Mouse (Mus musculus): ENCODE results near the gene Aloxe3. TPM values are rescaled to one million over a fixed set of nuclear protein-coding genes. Genes with fewer than 3 reads are reported as not detected.
A peak's percentile ranks its signal among the peaks of the same experiment; 100 is the strongest.

The Aloxe3 gene
- polyA plus RNA-seq, 1 experiment from 2014 or later, result 0.44 TPM

- no peaks in the 10 kb centered on the region for H3K9me3 ChIP-seq (ENCODE audit: low read length)
- no peaks in the 10 kb centered on the region for H3K27me3 ChIP-seq (replicated peaks; ENCODE audit: insufficient read depth, low read length)
- peak overlapping the region; percentile 76 for H3K4me2 ChIP-seq (replicated peaks; ENCODE audit: low read depth, low read length)
- TF ChIP-seq EP300 (IDR thresholded peaks at IDR 0.05), result no peak
- TF ChIP-seq CTCF (IDR thresholded peaks at IDR 0.05), result no peak
- peak overlapping the region; percentile 97 for H3K4me3 ChIP-seq (ENCODE audit: low read depth, low read length)
- peaks cover 16% of the 10 kb centered on the region for H3K4me1 ChIP-seq (ENCODE audit: insufficient read depth, low read depth, low read length)
- 7% methylated on average over 7 of the region's 9 CpGs for WGBS
- no peak for ATAC-seq
- DNase-seq (ENCODE audit: low spot score), result no peak
- peak overlapping the region; percentile 100 for H3K27ac ChIP-seq (ENCODE audit: low read length)
- peak overlapping the region; percentile 100 for H3K9ac ChIP-seq (replicated peaks; ENCODE audit: low read depth)
- peaks cover 12% of the 10 kb centered on the region for H3K36me3 ChIP-seq (ENCODE audit: insufficient read depth, low read length)
Observed at GRCm38 (mm10) chr11:69096360-69096986, 29.2 kb upstream of the Aloxe3 start.

GRCm38 (mm10) chr11:69096987-69097900 lies 28.5 kb upstream of the Aloxe3 start:
- Histone ChIP-seq H3K4me1 (ENCODE audit: insufficient read depth, low read depth, low read length) (peaks cover 16% of the 10 kb centered on the region), H3K9ac (replicated peaks; ENCODE audit: low read depth) (peak overlapping the region; percentile 100)

GRCm38 (mm10) chr11:69098039-69098761 lies 27.5 kb upstream of the Aloxe3 start:
- H3K27me3 ChIP-seq (replicated peaks; ENCODE audit: insufficient read depth, low read length), result no peaks in the 10 kb centered on the region

More at GRCm38 (mm10) chr11:69096987-69097900, 28.5 kb upstream of the Aloxe3 start:
- WGBS, result under 1% methylated on average over 29 of the region's 29 CpGs
- ATAC-seq, result peak; percentile 61
- peaks cover 19% of the 10 kb centered on the region for H3K36me3 ChIP-seq (ENCODE audit: insufficient read depth, low read length)
- TF ChIP-seq CTCF (IDR thresholded peaks at IDR 0.05), result no peak
- TF ChIP-seq EP300 (IDR thresholded peaks at IDR 0.05), result peak; percentile 100
- H3K4me2 ChIP-seq (replicated peaks; ENCODE audit: low read depth, low read length), result peak overlapping the region; percentile 76
- peak overlapping the region; percentile 100 for H3K27ac ChIP-seq (ENCODE audit: low read length)
- H3K9me3 ChIP-seq (ENCODE audit: low read length), result no peaks in the 10 kb centered on the region
- H3K4me3 ChIP-seq (ENCODE audit: low read depth, low read length), result peak overlapping the region; percentile 97
- H3K27me3 ChIP-seq (replicated peaks; ENCODE audit: insufficient read depth, low read length), result no peaks in the 10 kb centered on the region
- peak; percentile 100 for DNase-seq (ENCODE audit: low spot score)

GRCm38 (mm10) chr11:69098762-69099091 lies 27.0 kb upstream of the Aloxe3 start:
- peaks cover 34% of the 10 kb centered on the region for H3K36me3 ChIP-seq (ENCODE audit: insufficient read depth, low read length)
- TF ChIP-seq CTCF (IDR thresholded peaks at IDR 0.05) (no peak), EP300 (IDR thresholded peaks at IDR 0.05) (no peak)
- peak overlapping the region; percentile 100 for H3K27ac ChIP-seq (ENCODE audit: low read length)
- ATAC-seq (peak; percentile 32), DNase-seq (ENCODE audit: low spot score) (peak; percentile 97)
- WGBS, result 2% methylated on average over 19 of the region's 19 CpGs
- H3K9ac ChIP-seq (replicated peaks; ENCODE audit: low read depth), result peak overlapping the region; percentile 79
- peak overlapping the region; percentile 97 for H3K4me3 ChIP-seq (ENCODE audit: low read depth, low read length)
- H3K4me1 ChIP-seq (ENCODE audit: insufficient read depth, low read depth, low read length), result peaks cover 16% of the 10 kb centered on the region
- H3K4me2 ChIP-seq (replicated peaks; ENCODE audit: low read depth, low read length), result peak overlapping the region; percentile 76
- H3K27me3 ChIP-seq (replicated peaks; ENCODE audit: insufficient read depth, low read length), result no peaks in the 10 kb centered on the region
- no peaks in the 10 kb centered on the region for H3K9me3 ChIP-seq (ENCODE audit: low read length)

More at GRCm38 (mm10) chr11:69098039-69098761, 27.5 kb upstream of the Aloxe3 start:
- no peaks in the 10 kb centered on the region for H3K9me3 ChIP-seq (ENCODE audit: low read length)
- no peak for DNase-seq (ENCODE audit: low spot score)
- H3K36me3 ChIP-seq (ENCODE audit: insufficient read depth, low read length), result peaks cover 29% of the 10 kb centered on the region
- peak overlapping the region; percentile 97 for H3K4me3 ChIP-seq (ENCODE audit: low read depth, low read length)
- TF ChIP-seq EP300 (IDR thresholded peaks at IDR 0.05) (no peak), CTCF (IDR thresholded peaks at IDR 0.05) (no peak)
- no peak for ATAC-seq
- H3K9ac ChIP-seq (replicated peaks; ENCODE audit: low read depth), result peak overlapping the region; percentile 58
- WGBS, result 7% methylated on average over 8 of the region's 8 CpGs
- peaks cover 16% of the 10 kb centered on the region for H3K4me1 ChIP-seq (ENCODE audit: insufficient read depth, low read depth, low read length)
- H3K27ac ChIP-seq (ENCODE audit: low read length), result peak overlapping the region; percentile 100
- peak overlapping the region; percentile 76 for H3K4me2 ChIP-seq (replicated peaks; ENCODE audit: low read depth, low read length)

GRCm38 (mm10) chr11:69099177-69099914 lies 26.4 kb upstream of the Aloxe3 start:
- H3K9ac ChIP-seq (replicated peaks; ENCODE audit: low read depth), result peak overlapping the region; percentile 79
- DNase-seq (ENCODE audit: low spot score), result peak; percentile 90
- H3K4me3 ChIP-seq (ENCODE audit: low read depth, low read length), result peak overlapping the region; percentile 97
- under 1% methylated on average over 22 of the region's 22 CpGs for WGBS
- peak overlapping the region; percentile 76 for H3K4me2 ChIP-seq (replicated peaks; ENCODE audit: low read depth, low read length)
- H3K27me3 ChIP-seq (replicated peaks; ENCODE audit: insufficient read depth, low read length), result no peaks in the 10 kb centered on the region
- TF ChIP-seq EP300 (IDR thresholded peaks at IDR 0.05) (peak; percentile 99), CTCF (IDR thresholded peaks at IDR 0.05) (no peak)
- H3K36me3 ChIP-seq (ENCODE audit: insufficient read depth, low read length), result peaks cover 40% of the 10 kb centered on the region
- peak overlapping the region; percentile 100 for H3K27ac ChIP-seq (ENCODE audit: low read length)
- ATAC-seq, result peak; percentile 1; the same call in 1 of the 2 replicates
- peaks cover 16% of the 10 kb centered on the region for H3K4me1 ChIP-seq (ENCODE audit: insufficient read depth, low read depth, low read length)
- H3K9me3 ChIP-seq (ENCODE audit: low read length), result no peaks in the 10 kb centered on the region

All from lung, postnatal 0 days (tissue).